ENCODE assay signal across 17 mouse cellular contexts in the genomic region with DNA sequence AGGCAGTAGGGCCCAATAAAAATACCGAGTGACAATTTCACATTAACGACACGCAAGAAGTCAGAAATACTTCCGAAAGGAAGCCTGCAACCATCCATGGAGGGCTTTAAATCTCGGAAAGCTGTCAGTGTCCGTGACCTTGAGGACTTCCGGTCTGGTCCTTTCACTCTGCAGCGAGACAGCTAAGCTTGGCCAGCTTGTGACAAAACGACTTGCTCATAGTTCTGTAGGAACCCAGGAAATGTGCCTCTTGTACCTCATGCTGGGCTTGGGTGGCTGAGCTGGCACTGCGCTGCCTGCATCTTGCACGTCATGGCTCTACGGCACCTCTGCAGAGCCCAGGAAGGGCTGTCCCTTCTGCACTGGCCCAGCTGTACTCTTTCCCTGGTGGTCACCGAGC.
DNase-seq lines count a peak whose midpoint lies in the region; ATAC-seq and TF ChIP-seq lines count a peak whose summit lies in the region.
"Had no signal": no experiment of that assay in that cellular context is flagged by ENCODE, and none has a peak within 500 bp of the region (broad histone marks: within the 10 kb centered on the region; RNA-seq: fewer than 3 reads in every experiment).

No protein-coding gene starts in this region.

- no peaks in the 10 kb centered on the region for H3K36me3 ChIP-seq in heart, embryonic 15.5 days
- H3K36me3 ChIP-seq in heart, adult 2 months (ENCODE audit: control insufficient read depth, insufficient read depth, low read length) = no peaks in the 10 kb centered on the region
- no peaks in the 10 kb centered on the region for H3K36me3 ChIP-seq in kidney, embryonic 14.5 days (ENCODE audit: control insufficient read depth, insufficient read depth, low read length)
- H3K36me3 ChIP-seq: embryonic facial prominence, embryonic 15.5 days; forebrain, embryonic 12.5 days; G1E; limb, embryonic 10.5 days had no signal

- peak overlapping the region; percentile 73 for H3K27ac ChIP-seq in heart, embryonic 15.5 days
- no peak overlapping the region; the same call in 1 of the 2 replicates for H3K27ac ChIP-seq in heart, adult 2 months
- no peak overlapping the region; the same call in 1 of the 2 replicates for H3K27ac ChIP-seq in kidney, embryonic 14.5 days (ENCODE audit: low read depth, low read length)
- peak overlapping the region; percentile 82 for H3K27ac ChIP-seq in olfactory bulb, adult 2 months (ENCODE audit: insufficient read depth, low read depth, low read length)
- H3K27ac ChIP-seq: embryonic facial prominence, embryonic 15.5 days; forebrain, embryonic 12.5 days; limb, embryonic 10.5 days; liver, embryonic 14.5 days had no signal

- H3K9me3 ChIP-seq in heart, embryonic 15.5 days (replicated peaks) = no peaks in the 10 kb centered on the region
- H3K9me3 ChIP-seq in kidney, embryonic 14.5 days (ENCODE audit: control insufficient read depth, low read length) = no peaks in the 10 kb centered on the region
- H3K9me3 ChIP-seq: embryonic facial prominence, embryonic 15.5 days; forebrain, embryonic 12.5 days; limb, embryonic 10.5 days; megakaryocyte, embryonic 14.5 days had no signal

- intact Hi-C loops in heart, adult 2 months (cut with DNase I) = loop anchor here (10.0 kb wide), 1 partner anchor 257 kb away; no protein-coding TSS in a partner anchor

- no peak for DNase-seq in heart, adult 2 months
- peak; percentile 34 for DNase-seq in lung, postnatal 10 days
- no peak for DNase-seq in lung, adult 2 months
- no peak for DNase-seq in urinary bladder, postnatal 4 days (ENCODE audit: low spot score in 2 of 2)
- DNase-seq in cerebellum, adult 11 months = no peak
- DNase-seq: cerebellum, adult 18-20 months; thymus, adult 18-20 months had no signal

- peaks cover 84% of the 10 kb centered on the region for H3K4me1 ChIP-seq in heart, embryonic 15.5 days (replicated peaks)
- peaks cover 9% of the 10 kb centered on the region for H3K4me1 ChIP-seq in heart, adult 2 months (ENCODE audit: control insufficient read depth, insufficient read depth, low read length)
- H3K4me1 ChIP-seq in lung, adult 2 months (ENCODE audit: control insufficient read depth, insufficient read depth, low read length) = no peaks in the 10 kb centered on the region
- no peaks in the 10 kb centered on the region for H3K4me1 ChIP-seq in kidney, embryonic 14.5 days (ENCODE audit: control insufficient read depth, insufficient read depth, low read length)
- H3K4me1 ChIP-seq in olfactory bulb, adult 2 months (ENCODE audit: control insufficient read depth, insufficient read depth, low read length) = peaks cover 37% of the 10 kb centered on the region

- H3K9ac ChIP-seq in heart, embryonic 15.5 days = peak overlapping the region; percentile 8; the same call in 1 of the 2 replicates
- H3K9ac ChIP-seq in heart, adult 2 months (ENCODE audit: low read depth, low read length) = no peak overlapping the region
- H3K9ac ChIP-seq in kidney, embryonic 14.5 days (ENCODE audit: low read depth, low read length) = no peak overlapping the region
- H3K9ac ChIP-seq: embryonic facial prominence, embryonic 15.5 days; forebrain, embryonic 12.5 days; liver, embryonic 14.5 days had no signal

- H3K27me3 ChIP-seq in heart, embryonic 15.5 days = no peaks in the 10 kb centered on the region
- H3K27me3 ChIP-seq in heart, adult 2 months (ENCODE audit: control insufficient read depth, insufficient read depth, low read length) = no peaks in the 10 kb centered on the region
- no peaks in the 10 kb centered on the region; the same call in 1 of the 2 replicates for H3K27me3 ChIP-seq in kidney, embryonic 14.5 days (ENCODE audit: control insufficient read depth, insufficient read depth, low read length)
- H3K27me3 ChIP-seq: embryonic facial prominence, embryonic 15.5 days; forebrain, embryonic 12.5 days had no signal

- no peak overlapping the region for H3K4me3 ChIP-seq in heart, embryonic 15.5 days
- no peak overlapping the region for H3K4me3 ChIP-seq in heart, adult 2 months
- no peak overlapping the region for H3K4me3 ChIP-seq in lung, adult 2 months (replicated peaks; ENCODE audit: extremely low read depth, low read depth, low read length)
- no peak overlapping the region for H3K4me3 ChIP-seq in kidney, embryonic 14.5 days (ENCODE audit: low read length)
- no peak overlapping the region for H3K4me3 ChIP-seq in olfactory bulb, adult 2 months (ENCODE audit: insufficient read depth, low read depth, low read length)
- H3K4me3 ChIP-seq: embryonic facial prominence, embryonic 15.5 days; forebrain, embryonic 12.5 days; limb, embryonic 10.5 days; megakaryocyte, embryonic 14.5 days had no signal

- TF ChIP-seq EP300 in heart, adult 2 months (IDR thresholded peaks at IDR 0.05; ENCODE audit: insufficient read depth, low read depth, low read length) = no peak

- no peak for TF ChIP-seq POLR2A in heart, adult 2 months (IDR thresholded peaks at IDR 0.05; ENCODE audit: insufficient read depth, low read depth, low read length)
- no peak for TF ChIP-seq POLR2A in lung, adult 2 months (IDR thresholded peaks at IDR 0.05; ENCODE audit: borderline replicate concordance, extremely low read depth, low read depth, low read length)
- TF ChIP-seq POLR2A in olfactory bulb, adult 2 months (IDR thresholded peaks at IDR 0.05; ENCODE audit: insufficient read depth, low read depth, low read length) = no peak

- 56% methylated on average over 13 of the region's 13 CpGs for WGBS in heart, embryonic 15.5 days
- 51% methylated on average over 13 of the region's 13 CpGs for WGBS in heart, adult 2 months
- 61% methylated on average over 13 of the region's 13 CpGs for WGBS in lung, adult 2 months
- WGBS in kidney, embryonic 14.5 days = 28% methylated on average over 13 of the region's 13 CpGs
- WGBS in olfactory bulb, adult 2 months = 62% methylated on average over 13 of the region's 13 CpGs

- no peak overlapping the region for H3K4me2 ChIP-seq in heart, embryonic 15.5 days
- H3K4me2 ChIP-seq in kidney, embryonic 14.5 days (replicated peaks; ENCODE audit: low read depth, low read length) = no peak overlapping the region
- H3K4me2 ChIP-seq: embryonic facial prominence, embryonic 15.5 days; forebrain, embryonic 12.5 days had no signal

- no peak for ATAC-seq in heart, embryonic 15.5 days (replicated peaks; ENCODE audit: insufficient number of reproducible peaks, insufficient read depth, low FRiP score, low read depth)
- 0 out of 2 replicates have a peak, but pooled peaks have one; percentile 2 for ATAC-seq in kidney, embryonic 14.5 days (ENCODE audit: low FRiP score, low TSS enrichment)
- ATAC-seq: intestine, postnatal 0 days had no signal

- no peak for TF ChIP-seq CTCF in heart, adult 2 months (IDR thresholded peaks at IDR 0.05)
- TF ChIP-seq CTCF in lung, adult 2 months (IDR thresholded peaks at IDR 0.05; ENCODE audit: insufficient read depth, low read length) = no peak
- no peak for TF ChIP-seq CTCF in olfactory bulb, adult 2 months (IDR thresholded peaks at IDR 0.05; ENCODE audit: insufficient read depth, low read depth, low read length)

- H3K79me2 ChIP-seq in heart, adult 2 months (replicated peaks; ENCODE audit: control insufficient read depth, insufficient read depth, low read length) = no peaks in the 10 kb centered on the region; the same call in 1 of the 2 replicates

Comparison
In these comparisons a context has a peak if more than half of its experiments do, and no peak if none do; other contexts are left out.
1. H3K27ac ChIP-seq: peak in heart, embryonic 15.5 days (single experiment) and olfactory bulb, adult 2 months (single experiment); none in heart, adult 2 months (single experiment) and kidney, embryonic 14.5 days (single experiment).